Mouse (Mus musculus) heart, embryonic 16.5 days (tissue): ENCODE measurements around the gene Fbxl19. TPM values are rescaled to one million over a fixed set of nuclear protein-coding genes. Genes with fewer than 3 reads are reported as not detected.
A peak's percentile ranks its signal among the peaks of the same experiment; 100 is the strongest.

Experiments
- ATAC-seq: fragments of 200-750 bp; cut with Nextera tagmentation; replicated peaks from 2 replicates; pipeline ENCODE4 v1.8.0; 2017; ENCODE audit warnings: moderate number of reproducible peaks; ENCODE audit not compliant: insufficient read depth, low FRiP score; ENCODE audit errors: extremely low read depth
- H3K27ac ChIP-seq: fragments of 300-500 bp; sonication (generic); 2 replicates; pipeline ENCODE4 v1.5.1; 2014; ENCODE audit warnings: mild to moderate bottlenecking, low read length, control low read depth, moderate library complexity
- H3K27me3 ChIP-seq: fragments of 300-500 bp; sonication (generic); 2 replicates; pipeline ENCODE4 v1.6.1; 2014; ENCODE audit warnings: low read length, mixed read lengths; ENCODE audit not compliant: control insufficient read depth, insufficient read depth
- H3K36me3 ChIP-seq: fragments of 300-500 bp; sonication (generic); 2 replicates; pipeline ENCODE4 v1.6.1; 2014; ENCODE audit not compliant: control insufficient read depth, insufficient read depth
- H3K4me1 ChIP-seq: fragments of 300-500 bp; sonication (generic); 2 replicates; pipeline ENCODE4 v1.6.1; 2014; ENCODE audit warnings: low read length, mixed read lengths; ENCODE audit not compliant: control insufficient read depth, insufficient read depth
- H3K4me2 ChIP-seq: fragments of 300-500 bp; sonication (generic); 2 replicates; pipeline ENCODE4 v1.6.1; 2014; ENCODE audit warnings: low read depth, mild to moderate bottlenecking, control low read depth, low read length
- H3K4me3 ChIP-seq: fragments of 300-500 bp; sonication (generic); 2 replicates; pipeline ENCODE4 v1.5.1; 2014; ENCODE audit warnings: mild to moderate bottlenecking, control low read depth, low read length
- H3K9ac ChIP-seq: fragments of 300-500 bp; sonication (generic); 2 replicates; pipeline ENCODE4 v1.6.1; 2014; ENCODE audit warnings: low read length, control low read depth
- H3K9me3 ChIP-seq: fragments of 300-500 bp; sonication (generic); replicated peaks from 2 replicates; pipeline ENCODE4 v1.6.1; 2016; ENCODE audit warnings: low read length; ENCODE audit not compliant: control insufficient read depth
- WGBS: fragments of 180-500 bp; shearing (Covaris S2); extraction: QIAGEN DNeasy Blood & Tissue Kit; methylation state at CpG from one replicate; pipeline ENCODE4 v1.1.7; 2014; 5-methylcytosine and 5-hydroxymethylcytosine counted together
- polyA plus RNA-seq: library from polyadenylated mRNA; unstranded; fragments of >200 nt; fragmentation: Nextera tagmentation; extraction: Ambion mirVana; gene quantifications from 2 replicates; pipeline ENCODE4 v1.2.1, GENCODE M21; 2015

Gene Fbxl19
- polyA plus RNA-seq, 1 experiment from 2014 or later, result 1.3 TPM

DNA sequence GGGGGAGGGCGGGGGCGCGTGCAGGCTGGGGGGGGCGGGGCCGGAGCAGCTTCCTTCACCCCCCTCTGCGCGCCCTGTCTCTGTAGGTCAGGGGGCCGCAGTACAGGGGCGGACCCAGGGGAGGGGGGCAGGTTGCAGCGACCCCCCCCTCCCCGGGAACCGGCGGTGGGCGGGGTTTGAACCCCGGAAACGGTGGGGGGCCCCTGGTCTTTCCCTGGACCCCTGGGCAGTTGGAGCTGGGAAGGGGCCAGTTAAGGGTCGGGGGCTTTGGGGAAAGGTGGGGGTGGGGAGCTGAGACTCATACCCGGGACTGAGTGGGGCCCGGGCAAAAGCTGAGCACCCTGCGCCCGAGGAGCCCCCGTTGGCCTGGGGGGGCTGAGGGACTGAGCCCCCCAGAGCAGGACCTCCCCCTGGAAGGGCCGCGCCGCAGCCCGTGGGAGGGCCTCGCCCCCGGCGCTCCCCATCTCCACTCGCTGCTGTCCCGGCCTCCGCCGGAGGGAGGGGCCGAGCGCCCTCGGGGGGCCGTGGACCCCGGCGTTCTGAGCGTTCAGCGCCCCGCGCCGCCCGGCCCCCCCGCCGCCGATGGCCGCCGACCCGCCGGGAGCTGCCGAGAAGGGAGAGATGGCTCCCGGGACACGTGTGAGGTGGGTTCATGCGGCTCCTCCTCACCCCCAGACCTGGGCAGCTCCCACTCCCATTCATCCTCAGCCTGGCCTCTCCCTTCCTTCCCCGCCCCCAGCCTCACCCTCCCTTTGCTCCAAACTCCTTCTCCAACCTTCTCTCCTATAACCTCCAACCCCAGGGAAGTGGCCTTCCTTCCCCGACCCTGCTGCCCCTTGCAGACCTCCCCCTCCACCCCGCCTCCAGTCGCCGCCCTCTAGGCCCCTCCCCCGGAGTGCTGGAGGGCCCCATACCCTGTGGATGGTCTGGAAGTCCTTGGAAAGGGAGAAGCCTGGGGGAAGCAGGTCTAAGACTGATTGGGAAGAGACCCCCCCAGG, 2.5 kb downstream of the Fbxl19 start:
- Histone ChIP-seq H3K4me2 (peak overlapping the region; percentile 98), H3K4me1 (peaks cover 7% of the 10 kb centered on the region), H3K27ac (peak overlapping the region; percentile 93), H3K9ac (peak overlapping the region; percentile 82), H3K9me3 (no peaks in the 10 kb centered on the region), H3K27me3 (no peaks in the 10 kb centered on the region), H3K4me3 (peak overlapping the region; percentile 63), H3K36me3 (peaks cover 26% of the 10 kb centered on the region)
- peak; percentile 0; the same call in 1 of the 2 replicates for ATAC-seq
- WGBS, result 2% methylated on average over 42 of the region's 62 CpGs

GRCm38 (mm10) chr7:127747559-127748234, 3.4 kb downstream of the Fbxl19 start:
- no peak for ATAC-seq
- peaks cover 7% of the 10 kb centered on the region for H3K4me1 ChIP-seq
- no peaks in the 10 kb centered on the region for H3K27me3 ChIP-seq
- peak overlapping the region; percentile 63 for H3K4me3 ChIP-seq
- H3K36me3 ChIP-seq, result peaks cover 30% of the 10 kb centered on the region
- H3K9me3 ChIP-seq, result no peaks in the 10 kb centered on the region
- peak overlapping the region; percentile 93 for H3K27ac ChIP-seq
- peak overlapping the region; percentile 82 for H3K9ac ChIP-seq
- 55% methylated on average over 6 of the region's 6 CpGs for WGBS
- peak overlapping the region; percentile 98 for H3K4me2 ChIP-seq

GRCm38 (mm10) chr7:127748235-127748560, 3.9 kb downstream of the Fbxl19 start:
- Histone ChIP-seq H3K4me3 (no peak overlapping the region), H3K36me3 (peaks cover 35% of the 10 kb centered on the region), H3K9me3 (no peaks in the 10 kb centered on the region), H3K27me3 (no peaks in the 10 kb centered on the region), H3K4me1 (peaks cover 7% of the 10 kb centered on the region), H3K27ac (no peak overlapping the region), H3K4me2 (no peak overlapping the region), H3K9ac (no peak overlapping the region)
- WGBS, result 92% methylated on average over 21 of the region's 28 CpGs
- ATAC-seq, result no peak

GRCm38 (mm10) chr7:127750131-127751127, 6.1 kb downstream of the Fbxl19 start:
- Histone ChIP-seq H3K36me3 (peaks cover 40% of the 10 kb centered on the region), H3K4me1 (peaks cover 7% of the 10 kb centered on the region), H3K9me3 (no peaks in the 10 kb centered on the region), H3K4me2 (no peak overlapping the region), H3K27ac (no peak overlapping the region), H3K9ac (no peak overlapping the region), H3K4me3 (no peak overlapping the region), H3K27me3 (no peaks in the 10 kb centered on the region)
- no peak for ATAC-seq
- WGBS, result 84% methylated on average over 19 of the region's 19 CpGs

- WGBS, result 88% methylated on average over 5 of the region's 5 CpGs
- Histone ChIP-seq H3K4me2 (no peak overlapping the region), H3K4me1 (peaks cover 7% of the 10 kb centered on the region), H3K36me3 (peaks cover 40% of the 10 kb centered on the region), H3K9ac (no peak overlapping the region), H3K4me3 (no peak overlapping the region), H3K27ac (no peak overlapping the region), H3K9me3 (no peaks in the 10 kb centered on the region), H3K27me3 (no peaks in the 10 kb centered on the region)
- ATAC-seq, result no peak
Observed at GRCm38 (mm10) chr7:127751619-127752018, 7.3 kb downstream of the Fbxl19 start.

DNA sequence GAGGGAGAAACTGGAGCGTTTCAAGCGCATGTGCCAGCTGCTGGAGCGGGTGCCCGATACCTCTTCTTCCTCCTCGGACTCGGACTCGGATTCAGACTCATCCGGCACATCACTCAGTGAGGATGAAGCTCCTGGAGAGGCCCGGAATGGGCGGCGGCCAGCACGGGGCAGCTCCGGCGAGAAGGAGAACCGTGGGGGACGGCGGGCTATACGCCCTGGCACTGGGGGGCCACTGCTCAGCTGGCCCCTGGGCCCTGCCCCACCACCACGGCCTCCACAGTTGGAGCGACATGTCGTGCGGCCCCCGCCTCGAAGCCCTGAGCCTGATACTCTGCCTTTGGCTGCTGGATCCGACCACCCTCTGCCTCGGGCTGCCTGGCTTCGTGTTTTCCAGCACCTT, 7.7 kb downstream of the Fbxl19 start:
- H3K27ac ChIP-seq, result no peak overlapping the region
- H3K4me1 ChIP-seq, result peaks cover 6% of the 10 kb centered on the region
- H3K4me3 ChIP-seq, result no peak overlapping the region
- no peaks in the 10 kb centered on the region for H3K9me3 ChIP-seq
- H3K27me3 ChIP-seq, result no peaks in the 10 kb centered on the region
- H3K4me2 ChIP-seq, result no peak overlapping the region
- no peak overlapping the region for H3K9ac ChIP-seq
- H3K36me3 ChIP-seq, result peaks cover 40% of the 10 kb centered on the region
- no peak for ATAC-seq
- WGBS, result 95% methylated on average over 27 of the region's 27 CpGs

- Histone ChIP-seq H3K4me3 (no peak overlapping the region), H3K9ac (no peak overlapping the region), H3K36me3 (peaks cover 40% of the 10 kb centered on the region), H3K9me3 (no peaks in the 10 kb centered on the region), H3K27ac (no peak overlapping the region), H3K4me2 (no peak overlapping the region), H3K27me3 (no peaks in the 10 kb centered on the region), H3K4me1 (no peaks in the 10 kb centered on the region)
- ATAC-seq, result no peak
- WGBS, result 72% methylated on average over 5 of the region's 5 CpGs
Observed at GRCm38 (mm10) chr7:127753158-127753557, 8.8 kb downstream of the Fbxl19 start.

DNA sequence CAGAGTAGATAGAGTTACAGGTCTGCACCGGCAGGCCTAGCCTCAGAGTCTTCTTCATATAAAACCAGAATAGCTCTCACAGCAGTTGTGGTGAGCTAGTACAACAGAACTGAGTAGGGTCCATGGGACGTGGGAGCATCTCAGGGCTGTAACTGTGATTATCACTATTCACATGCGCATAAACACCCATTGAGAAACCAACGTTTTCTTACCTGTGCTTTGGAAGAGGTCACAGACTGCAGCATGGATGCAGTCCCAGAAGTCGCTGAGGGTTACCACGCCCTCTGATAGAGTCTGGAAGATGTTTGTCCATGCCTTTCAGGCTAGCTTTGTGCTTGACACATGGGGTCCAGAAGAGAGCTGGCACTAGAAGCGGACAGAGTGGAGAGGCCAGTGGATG, 9.4 kb downstream of the Fbxl19 start:
- H3K27me3 ChIP-seq, result no peaks in the 10 kb centered on the region
- H3K4me3 ChIP-seq, result no peak overlapping the region
- no peak overlapping the region for H3K9ac ChIP-seq
- H3K4me1 ChIP-seq, result no peaks in the 10 kb centered on the region
- H3K36me3 ChIP-seq, result peaks cover 40% of the 10 kb centered on the region
- no peak overlapping the region for H3K27ac ChIP-seq
- no peak overlapping the region for H3K4me2 ChIP-seq
- WGBS, result 89% methylated on average over 7 of the region's 7 CpGs
- ATAC-seq, result no peak
- H3K9me3 ChIP-seq, result no peaks in the 10 kb centered on the region
